Mouse (Mus musculus): ENCODE measurements at regions not wholly inside any gene's neighbourhood (a gene's known extent, or its start where the extent isn't known, plus 50 kb on each side); places are given as distances from the start of the nearest gene placed in this dataset.

GRCm38 (mm10) chr15:57187840-57188457 is 289.5 kb downstream of the Slc22a22 start:
- DNase-seq (ENCODE audit: low read depth), result no peak

- peak; percentile 49 for DNase-seq (ENCODE audit: low read depth)
Measured at GRCm38 (mm10) chr15:57179138-57179537, 298.3 kb downstream of the Slc22a22 start.

DNA sequence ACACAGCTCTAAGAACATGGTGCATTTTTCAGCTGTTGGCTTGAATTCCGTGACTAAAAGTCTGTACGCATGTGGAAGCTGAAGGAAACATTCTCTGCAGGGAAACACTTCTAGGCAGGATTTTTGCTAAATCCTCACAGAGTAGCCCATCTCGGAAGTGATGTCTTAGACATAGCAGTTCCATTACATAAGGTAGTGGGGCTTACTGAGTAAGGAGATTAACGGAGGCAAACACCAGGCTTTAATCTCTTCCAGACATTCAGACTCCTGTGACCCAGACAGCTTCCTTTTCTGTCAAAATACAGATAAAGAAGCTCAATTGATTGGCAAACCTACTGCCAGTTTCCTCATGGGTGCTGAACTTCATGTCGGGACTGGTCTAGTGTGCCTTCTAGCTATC is 304.7 kb downstream of the Slc22a22 start:
- no peak for DNase-seq (ENCODE audit: low read depth)

GRCm38 (mm10) chr15:57162401-57163343 is 314.8 kb downstream of the Slc22a22 start:
- no peak for DNase-seq (ENCODE audit: low read depth)

DNA sequence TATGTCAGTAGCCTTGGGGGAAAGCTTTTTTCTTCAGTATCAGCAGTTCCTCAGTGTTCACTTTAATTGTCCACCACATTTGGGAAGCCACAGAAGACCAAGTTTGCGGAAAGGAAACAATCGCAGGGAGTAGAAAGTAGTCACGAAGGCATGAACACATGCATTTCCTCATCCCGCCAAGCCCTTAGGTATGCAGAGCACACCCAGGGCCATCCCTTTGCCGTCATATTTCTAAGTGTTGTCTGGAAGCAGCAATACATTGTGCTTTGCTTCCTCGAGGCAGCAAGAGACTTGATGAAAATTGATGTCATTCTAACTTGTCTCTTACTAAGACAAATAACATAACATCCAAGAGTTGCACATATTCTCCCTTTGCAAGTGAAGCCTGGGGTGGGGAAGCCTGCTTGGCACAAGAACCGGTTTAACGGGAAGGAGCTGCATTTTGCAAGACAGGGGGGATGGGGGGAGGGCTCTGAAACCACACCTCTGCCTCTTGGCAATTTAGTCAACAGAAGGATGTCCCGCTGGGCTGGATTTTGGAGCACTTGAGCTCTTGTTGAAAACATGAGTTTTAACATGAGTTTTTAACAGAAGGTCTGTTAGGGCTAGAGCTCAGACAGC is 337.2 kb downstream of the Slc22a22 start:
- peak; percentile 67 for DNase-seq (ENCODE audit: low read depth)

DNA sequence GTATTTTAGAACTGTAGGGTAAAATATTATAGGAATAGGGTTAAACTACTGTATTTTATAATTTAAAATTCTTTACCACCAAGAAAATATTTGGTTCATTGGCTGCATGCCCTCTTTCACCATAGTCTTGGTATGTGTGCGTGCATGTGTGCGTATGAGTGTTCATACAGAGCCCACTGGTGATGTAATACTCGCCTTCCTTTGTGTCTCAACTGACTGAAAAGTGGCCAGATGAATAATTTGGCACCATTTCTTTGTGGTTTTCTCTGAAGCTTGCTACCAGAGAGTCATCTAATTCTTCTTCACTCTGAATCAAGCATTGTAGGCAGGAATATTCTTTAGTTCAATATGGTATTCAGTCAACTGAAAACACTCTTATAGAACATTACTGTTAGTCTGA is 372.7 kb downstream of the Slc22a22 start:
- DNase-seq (ENCODE audit: low read depth), result peak; percentile 88

GRCm38 (mm10) chr15:57097309-57097708 is 380.1 kb downstream of the Slc22a22 start:
- no peak for DNase-seq (ENCODE audit: low read depth)

GRCm38 (mm10) chr15:57079806-57080205 is 397.6 kb downstream of the Slc22a22 start:
- no peak for DNase-seq (ENCODE audit: low read depth)

DNA sequence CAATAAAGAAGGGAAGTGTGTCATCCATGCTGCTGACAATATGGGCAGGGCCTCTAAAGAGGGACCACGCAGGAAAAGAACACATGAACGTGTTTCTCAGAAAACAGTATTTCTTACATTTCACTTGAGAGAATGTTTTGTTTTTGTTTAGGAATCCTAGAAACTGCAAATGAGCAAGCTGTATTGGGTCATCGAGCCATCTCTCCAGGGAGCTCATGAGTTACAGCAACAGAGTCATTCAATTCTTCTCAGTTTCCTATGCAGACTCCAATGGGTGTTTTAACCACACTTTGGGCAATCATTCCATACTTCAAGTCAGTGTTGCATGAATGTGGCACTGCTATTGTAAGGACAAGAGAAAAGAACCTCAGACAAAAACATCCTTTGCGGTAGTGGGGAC is 403.6 kb downstream of the Slc22a22 start:
- DNase-seq (ENCODE audit: low read depth), result no peak

- DNase-seq (ENCODE audit: low read depth), result no peak
Measured at GRCm38 (mm10) chr15:57061502-57061901, 415.9 kb downstream of the Slc22a22 start.

GRCm38 (mm10) chr15:57059550-57060195 is 417.8 kb downstream of the Slc22a22 start:
- DNase-seq (ENCODE audit: low read depth), result peak; percentile 80

- DNase-seq (ENCODE audit: low read depth), result no peak
Measured at GRCm38 (mm10) chr15:57052287-57052686, 425.1 kb downstream of the Slc22a22 start.

- peak; percentile 92 for DNase-seq (ENCODE audit: low read depth)
Measured at GRCm38 (mm10) chr15:57036806-57037566, 440.4 kb downstream of the Slc22a22 start.

DNA sequence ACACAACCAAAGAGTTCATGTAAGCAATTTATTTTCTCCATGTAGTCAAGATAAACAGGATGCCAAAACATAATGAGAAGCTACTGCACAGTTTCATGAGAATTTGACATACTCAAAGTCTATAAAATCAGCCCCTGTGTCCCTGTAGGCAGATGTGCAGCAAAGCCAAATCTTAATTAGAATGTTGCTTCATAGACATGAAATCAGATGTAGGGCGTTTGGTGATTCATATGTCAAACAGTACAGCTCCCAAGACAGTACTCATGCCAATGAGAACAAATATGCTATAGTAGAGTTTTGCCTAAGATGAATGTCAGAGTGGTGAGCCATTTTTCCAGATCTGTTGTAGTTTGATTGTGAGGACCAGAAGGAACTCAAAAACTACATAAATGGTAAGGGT is 444.4 kb downstream of the Slc22a22 start:
- peak; percentile 67 for DNase-seq (ENCODE audit: low read depth)

All from NIH3T3 (cell line).